8 mouse cellular contexts compared by ENCODE assay signal in the genomic region with DNA sequence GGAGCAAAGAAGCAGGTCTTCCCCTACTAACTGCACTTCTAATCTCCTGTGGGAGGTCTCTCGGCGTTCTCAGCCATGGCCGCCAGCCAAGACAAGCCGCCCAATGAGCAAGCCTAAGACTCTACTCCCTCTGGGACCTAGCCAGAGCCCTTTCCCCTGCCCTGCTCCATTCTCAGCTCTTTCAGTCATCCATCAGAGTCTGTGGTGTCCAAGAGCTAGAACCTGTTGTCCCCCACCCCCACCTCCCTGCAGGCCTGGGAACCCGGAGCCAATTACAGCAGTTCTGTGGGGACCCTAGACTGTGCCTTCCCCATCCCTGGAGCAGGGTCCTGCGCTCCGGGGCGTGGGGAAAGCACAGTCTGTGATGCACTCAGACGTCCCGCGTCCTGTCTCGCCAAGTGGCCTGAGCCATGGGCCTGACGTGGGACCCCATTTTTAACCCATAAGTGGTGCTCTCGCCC. TPM values are rescaled to one million over a fixed set of nuclear protein-coding genes. Genes with fewer than 3 reads are reported as not detected.
A peak's percentile ranks its signal among the peaks of the same experiment; 100 is the strongest.
DNase-seq lines count a peak whose midpoint lies in the region; ATAC-seq and TF ChIP-seq lines count a peak whose summit lies in the region.

No protein-coding gene starts in this region.

- H3K27ac ChIP-seq in spleen, adult 2 months (ENCODE audit: insufficient read depth, low read length): no peak overlapping the region
- H3K27ac ChIP-seq in embryonic fibroblast, embryonic 13.5 days (ENCODE audit: insufficient read depth, low read length): no peak overlapping the region
- H3K27ac ChIP-seq in heart, embryonic 10.5 days: peak overlapping the region; percentile 79
- no peak overlapping the region; the same call in 1 of the 2 replicates for H3K27ac ChIP-seq in limb, embryonic 14.5 days (replicated peaks; ENCODE audit: low read depth, low read length)
- no peak overlapping the region for H3K27ac ChIP-seq in midbrain, embryonic 14.5 days (replicated peaks; ENCODE audit: low read depth, low read length)
- H3K27ac ChIP-seq in stomach, embryonic 15.5 days: peak overlapping the region; percentile 41; the same call in 1 of the 2 replicates

- H3K4me3 ChIP-seq in spleen, adult 2 months (ENCODE audit: extremely low read depth, insufficient read depth, insufficient read length): peak overlapping the region; percentile 21; the same call in 1 of the 2 replicates
- peak overlapping the region; percentile 21 for H3K4me3 ChIP-seq in embryonic fibroblast, embryonic 13.5 days (ENCODE audit: insufficient read depth, low read length)
- peak overlapping the region; percentile 66 for H3K4me3 ChIP-seq in heart, embryonic 10.5 days
- peak overlapping the region; percentile 37 for H3K4me3 ChIP-seq in limb, embryonic 14.5 days (replicated peaks; ENCODE audit: low read length)
- peak overlapping the region; percentile 28 for H3K4me3 ChIP-seq in midbrain, embryonic 14.5 days (replicated peaks; ENCODE audit: low read depth, low read length)
- peak overlapping the region; percentile 39 for H3K4me3 ChIP-seq in stomach, embryonic 15.5 days (replicated peaks)

- no peaks in the 10 kb centered on the region for H3K9me3 ChIP-seq in heart, embryonic 10.5 days
- H3K9me3 ChIP-seq in limb, embryonic 14.5 days (ENCODE audit: control insufficient read depth, low read length): no peaks in the 10 kb centered on the region
- no peaks in the 10 kb centered on the region for H3K9me3 ChIP-seq in midbrain, embryonic 14.5 days (ENCODE audit: control insufficient read depth, low read length)
- no peaks in the 10 kb centered on the region for H3K9me3 ChIP-seq in stomach, embryonic 15.5 days

- peak overlapping the region; percentile 53 for H3K9ac ChIP-seq in limb, embryonic 14.5 days (ENCODE audit: low read depth, low read length, severe bottlenecking)
- peak overlapping the region; percentile 46; the same call in 1 of the 2 replicates for H3K9ac ChIP-seq in midbrain, embryonic 14.5 days (replicated peaks; ENCODE audit: low read length)
- H3K9ac ChIP-seq in stomach, embryonic 15.5 days: no peak overlapping the region

- H3K27me3 ChIP-seq in spleen, adult 2 months (ENCODE audit: control insufficient read depth, insufficient read depth, low read length): no peaks in the 10 kb centered on the region
- no peaks in the 10 kb centered on the region for H3K27me3 ChIP-seq in heart, embryonic 10.5 days (ENCODE audit: insufficient read depth, poor library complexity, severe bottlenecking)
- H3K27me3 ChIP-seq in limb, embryonic 14.5 days (ENCODE audit: control insufficient read depth, insufficient read depth, low read length): no peaks in the 10 kb centered on the region
- no peaks in the 10 kb centered on the region for H3K27me3 ChIP-seq in midbrain, embryonic 14.5 days (ENCODE audit: control insufficient read depth, insufficient read depth, low read length)
- no peaks in the 10 kb centered on the region for H3K27me3 ChIP-seq in stomach, embryonic 15.5 days (replicated peaks)

- no peak for DNase-seq in spleen, adult 2 months (ENCODE audit: low read depth in 1 of 2, low spot score in 2 of 2)
- DNase-seq in spleen, adult 12 weeks (ENCODE audit: low spot score): no peak
- DNase-seq in heart, embryonic 10.5 days (ENCODE audit: low spot score): peak; percentile 87
- peak; percentile 23 to 28 for DNase-seq in kidney, adult 8-10 months
- DNase-seq in limb, embryonic 14.5 days (ENCODE audit: low spot score): peak; percentile 75
- peak; percentile 81 for DNase-seq in midbrain, embryonic 14.5 days

- no peak for TF ChIP-seq CTCF in spleen, adult 2 months (IDR thresholded peaks at IDR 0.05; ENCODE audit: extremely low read depth, insufficient read depth, insufficient read length, insufficient replicate concordance)
- TF ChIP-seq CTCF in embryonic fibroblast, embryonic 13.5 days (IDR thresholded peaks at IDR 0.05; ENCODE audit: borderline replicate concordance, insufficient read depth, low read length): no peak

- TF ChIP-seq POLR2A in spleen, adult 2 months (IDR thresholded peaks at IDR 0.05; ENCODE audit: low read depth, low read length): no peak
- TF ChIP-seq POLR2A in embryonic fibroblast, embryonic 13.5 days (IDR thresholded peaks at IDR 0.05; ENCODE audit: low read depth, low read length): no peak
- TF ChIP-seq POLR2A in limb, embryonic 14.5 days (IDR thresholded peaks at IDR 0.05; ENCODE audit: borderline replicate concordance, extremely low read depth, insufficient read depth, insufficient read length): no peak

- 53% methylated on average over 14 of the region's 14 CpGs for WGBS in spleen, adult 2 months
- WGBS in heart, embryonic 10.5 days: 5% methylated on average over 14 of the region's 14 CpGs
- 20% methylated on average over 14 of the region's 14 CpGs for WGBS in limb, embryonic 14.5 days
- WGBS in midbrain, embryonic 14.5 days: 14% methylated on average over 14 of the region's 14 CpGs
- 14% methylated on average over 14 of the region's 14 CpGs for WGBS in stomach, embryonic 15.5 days

- ATAC-seq in limb, embryonic 14.5 days (ENCODE audit: low FRiP score, low read depth): peak; percentile 75
- peak; percentile 78 for ATAC-seq in midbrain, embryonic 14.5 days (ENCODE audit: low FRiP score, low TSS enrichment)
- peak; percentile 89 for ATAC-seq in stomach, embryonic 15.5 days (ENCODE audit: insufficient read depth, low FRiP score, low read depth)

- H3K4me2 ChIP-seq in limb, embryonic 14.5 days (replicated peaks; ENCODE audit: low read depth, low read length, severe bottlenecking): peak overlapping the region; percentile 75
- peak overlapping the region; percentile 64 for H3K4me2 ChIP-seq in midbrain, embryonic 14.5 days (ENCODE audit: low read length)
- peak overlapping the region; percentile 75 for H3K4me2 ChIP-seq in stomach, embryonic 15.5 days

- no peaks in the 10 kb centered on the region for H3K36me3 ChIP-seq in spleen, adult 2 months (ENCODE audit: control insufficient read depth, insufficient read depth, low read length)
- no peaks in the 10 kb centered on the region for H3K36me3 ChIP-seq in heart, embryonic 10.5 days
- no peaks in the 10 kb centered on the region for H3K36me3 ChIP-seq in limb, embryonic 14.5 days (ENCODE audit: control insufficient read depth, insufficient read depth, low read length)
- H3K36me3 ChIP-seq in midbrain, embryonic 14.5 days (ENCODE audit: control insufficient read depth, insufficient read depth, low read length): no peaks in the 10 kb centered on the region
- no peaks in the 10 kb centered on the region for H3K36me3 ChIP-seq in stomach, embryonic 15.5 days

- H3K4me1 ChIP-seq in spleen, adult 2 months (ENCODE audit: control insufficient read depth, insufficient read depth, insufficient read length): no peaks in the 10 kb centered on the region
- H3K4me1 ChIP-seq in embryonic fibroblast, embryonic 13.5 days (ENCODE audit: control insufficient read depth, insufficient read depth, low read length): no peaks in the 10 kb centered on the region
- peaks cover 13% of the 10 kb centered on the region for H3K4me1 ChIP-seq in heart, embryonic 10.5 days
- peaks cover 9% of the 10 kb centered on the region for H3K4me1 ChIP-seq in limb, embryonic 14.5 days (ENCODE audit: control insufficient read depth, insufficient read depth, low read length)
- peaks cover 11% of the 10 kb centered on the region; the same call in 1 of the 2 replicates for H3K4me1 ChIP-seq in midbrain, embryonic 14.5 days (ENCODE audit: control insufficient read depth, insufficient read depth, low read length)
- H3K4me1 ChIP-seq in stomach, embryonic 15.5 days: peaks cover 9% of the 10 kb centered on the region; the same call in 1 of the 2 replicates

RNA-seq across cellular contexts. Expression of gene Asf1a, which starts 15.9 kb away (rescaled TPM):
- polyA plus RNA-seq in spleen, adult 2 months (2012; rRNA removed): 2.4 and 2.6 TPM in 2 replicates
- polyA plus RNA-seq in embryonic fibroblast, embryonic 13.5 days (2011; ENCODE audit: insufficient read length, low read depth, missing spikeins): 31.0 and 44.3 TPM in 2 replicates
- 89.9 and 110 TPM in 2 replicates for polyA plus RNA-seq in heart, embryonic 10.5 days (2016; fragmentation: Nextera tagmentation; extraction: Ambion mirVana)
- 45.9 and 61.2 TPM in 2 replicates for polyA plus RNA-seq in limb, embryonic 14.5 days (2012; rRNA removed)
- polyA plus RNA-seq in limb, embryonic 14.5 days (2014; fragmentation: Nextera tagmentation; extraction: Ambion mirVana): 109 and 113 TPM in 2 replicates
- 81.1 and 92.6 TPM in 2 replicates for polyA plus RNA-seq in midbrain, embryonic 14.5 days (2014; fragmentation: Nextera tagmentation; extraction: Ambion mirVana)
- 108 and 110 TPM in 2 replicates for polyA plus RNA-seq in stomach, embryonic 15.5 days (2015; fragmentation: Nextera tagmentation; extraction: Ambion mirVana)

RNA-seq across cellular contexts. Expression of gene Mcm9, which starts 49.6 kb away (rescaled TPM):
- polyA plus RNA-seq in spleen, adult 2 months (2012; rRNA removed): 3.5 and 7.1 TPM in 2 replicates
- 5.0 and 6.4 TPM in 2 replicates for polyA plus RNA-seq in embryonic fibroblast, embryonic 13.5 days (2011; ENCODE audit: insufficient read length, low read depth, missing spikeins)
- polyA plus RNA-seq in heart, embryonic 10.5 days (2016; fragmentation: Nextera tagmentation; extraction: Ambion mirVana): 7.9 and 10.1 TPM in 2 replicates
- polyA plus RNA-seq in limb, embryonic 14.5 days (2012; rRNA removed): 7.6 and 8.8 TPM in 2 replicates
- polyA plus RNA-seq in limb, embryonic 14.5 days (2014; fragmentation: Nextera tagmentation; extraction: Ambion mirVana): 12.0 and 12.3 TPM in 2 replicates
- polyA plus RNA-seq in midbrain, embryonic 14.5 days (2014; fragmentation: Nextera tagmentation; extraction: Ambion mirVana): 7.6 and 7.7 TPM in 2 replicates
- polyA plus RNA-seq in stomach, embryonic 15.5 days (2015; fragmentation: Nextera tagmentation; extraction: Ambion mirVana): 8.1 and 10.4 TPM in 2 replicates

Comparison
In these comparisons a context has a peak if more than half of its experiments do, and no peak if none do; other contexts are left out.
1. DNase-seq: peak in heart, embryonic 10.5 days (single experiment), kidney, adult 8-10 months (2 of 2), limb, embryonic 14.5 days (single experiment) and midbrain, embryonic 14.5 days (single experiment); none in spleen, adult 2 months (0 of 2) and spleen, adult 12 weeks (single experiment).
2. H3K27ac ChIP-seq: peak in heart, embryonic 10.5 days (single experiment) and stomach, embryonic 15.5 days (single experiment); none in spleen, adult 2 months (single experiment), embryonic fibroblast, embryonic 13.5 days (single experiment), limb, embryonic 14.5 days (single experiment) and midbrain, embryonic 14.5 days (single experiment).
3. Peak in every context shown above with its lines, with median percentiles within 50 percentile points of each other: H3K4me3 ChIP-seq, ATAC-seq and H3K4me2 ChIP-seq.